Mouse (Mus musculus) heart, postnatal 0 days (tissue): ENCODE measurements around the gene Pola2. TPM values are rescaled to one million over a fixed set of nuclear protein-coding genes. Genes with fewer than 3 reads are reported as not detected.
A peak's percentile ranks its signal among the peaks of the same experiment; 100 is the strongest.

Experiments
- ATAC-seq: fragments of 200-750 bp; cut with Nextera tagmentation; 2 replicates; pipeline ENCODE4 v1.8.0; 2017; ENCODE audit warnings: low read depth, moderate number of reproducible peaks, moderate library complexity; ENCODE audit not compliant: insufficient read depth
- DNase-seq: peaks from one replicate; pipeline ENCODE4 v3.0.0-alpha.2; 2016; ENCODE audit warnings: low spot score
- H3K27ac ChIP-seq: fragments of 300-500 bp; sonication (generic); 2 replicates; pipeline ENCODE4 v1.5.1; 2014; ENCODE audit warnings: low read depth, mild to moderate bottlenecking
- H3K27me3 ChIP-seq: fragments of 300-500 bp; sonication (generic); 2 replicates; pipeline ENCODE4 v1.6.1; 2014; ENCODE audit warnings: low read length, mixed read lengths; ENCODE audit not compliant: control insufficient read depth, insufficient read depth
- H3K36me3 ChIP-seq: fragments of 300-500 bp; sonication (generic); replicated peaks from 2 replicates; pipeline ENCODE4 v1.6.1; 2014; ENCODE audit warnings: low read length, mixed read lengths; ENCODE audit not compliant: control insufficient read depth, insufficient read depth
- H3K4me1 ChIP-seq: fragments of 300-500 bp; sonication (generic); 2 replicates; pipeline ENCODE4 v1.6.1; 2014; ENCODE audit warnings: antibody characterized with exemption; ENCODE audit not compliant: control insufficient read depth, insufficient read depth
- H3K4me2 ChIP-seq: fragments of 300-500 bp; sonication (generic); 2 replicates; pipeline ENCODE4 v1.6.1; 2014; ENCODE audit warnings: low read depth, mild to moderate bottlenecking, low read length, moderate library complexity
- H3K4me3 ChIP-seq: fragments of 300-500 bp; sonication (generic); 2 replicates; pipeline ENCODE4 v1.5.1; 2014; ENCODE audit warnings: low read depth, low read length
- H3K9ac ChIP-seq: fragments of 300-500 bp; sonication (generic); replicated peaks from 2 replicates; pipeline ENCODE4 v1.6.1; 2014; ENCODE audit warnings: low read depth, low read length, mixed read lengths
- H3K9me3 ChIP-seq: fragments of 300-500 bp; sonication (generic); replicated peaks from 2 replicates; pipeline ENCODE4 v1.6.1; 2016; ENCODE audit warnings: low read length; ENCODE audit not compliant: control insufficient read depth
- CTCF ChIP-seq: IDR thresholded peaks from 2 replicates; pipeline ENCODE4 v1.5.1; 2016; ENCODE audit warnings: antibody characterized with exemption, control low read depth, low read depth
- EP300 ChIP-seq: IDR thresholded peaks from 2 replicates; pipeline ENCODE4 v1.6.1; 2016; ENCODE audit warnings: antibody characterized with exemption, low read depth
- WGBS: fragments of 180-500 bp; shearing (Covaris S2); extraction: QIAGEN DNeasy Blood & Tissue Kit; methylation state at CpG from one replicate; pipeline ENCODE4 v1.1.7; 2014; 5-methylcytosine and 5-hydroxymethylcytosine counted together
- polyA plus RNA-seq: library from polyadenylated mRNA; unstranded; fragments of >200 nt; fragmentation: Nextera tagmentation; extraction: Ambion mirVana; gene quantifications from 2 replicates; pipeline ENCODE4 v1.2.1, GENCODE M21; 2015
- total RNA-seq: library from RNA; depleted of rRNA; stranded (reverse); fragments of >200 nt; gene quantifications from 2 replicates; pipeline ENCODE4 v1.2.3, GENCODE M21; 2014; ENCODE audit warnings: low replicate concordance

Gene Pola2
- total and polyA plus RNA-seq, 2 experiments from 2014 or later: 34.1 to 44.7 TPM

- ATAC-seq (peak; percentile 97), DNase-seq (peak; percentile 99)
- Histone ChIP-seq H3K4me1 (peaks cover 25% of the 10 kb centered on the region), H3K9ac (peak overlapping the region; percentile 93), H3K36me3 (peaks cover 26% of the 10 kb centered on the region), H3K27ac (peak overlapping the region; percentile 88), H3K27me3 (no peaks in the 10 kb centered on the region), H3K9me3 (no peaks in the 10 kb centered on the region), H3K4me3 (peak overlapping the region; percentile 82), H3K4me2 (peak overlapping the region; percentile 82)
- under 1% methylated on average over 57 of the region's 59 CpGs for WGBS
- TF ChIP-seq EP300 (peak; percentile 44; the same call in 1 of the 2 replicates), CTCF (peak; percentile 34)
Observed at GRCm38 (mm10) chr19:5912103-5913006, 51.6 kb downstream of the Pola2 start.

- H3K27me3 ChIP-seq: no peaks in the 10 kb centered on the region
- peak overlapping the region; percentile 82 for H3K4me3 ChIP-seq
- DNase-seq (no peak), ATAC-seq (no peak)
- H3K9ac ChIP-seq: peak overlapping the region; percentile 93
- peaks cover 28% of the 10 kb centered on the region for H3K36me3 ChIP-seq
- peak overlapping the region; percentile 82 for H3K4me2 ChIP-seq
- TF ChIP-seq CTCF (no peak), EP300 (no peak)
- WGBS: 2% methylated on average over 14 of the region's 14 CpGs
- peaks cover 25% of the 10 kb centered on the region for H3K4me1 ChIP-seq
- peak overlapping the region; percentile 88 for H3K27ac ChIP-seq
- H3K9me3 ChIP-seq: no peaks in the 10 kb centered on the region
Observed at GRCm38 (mm10) chr19:5911430-5912102, 52.4 kb downstream of the Pola2 start.

GRCm38 (mm10) chr19:5910221-5910620, 53.8 kb downstream of the Pola2 start:
- H3K4me3 ChIP-seq: no peak overlapping the region
- H3K27me3 ChIP-seq: no peaks in the 10 kb centered on the region
- no peak for TF ChIP-seq EP300
- no peak for TF ChIP-seq CTCF
- no peaks in the 10 kb centered on the region for H3K9me3 ChIP-seq
- H3K4me2 ChIP-seq: peak overlapping the region; percentile 1; the same call in 1 of the 2 replicates
- H3K27ac ChIP-seq: peak overlapping the region; percentile 0; the same call in 1 of the 2 replicates
- ATAC-seq: no peak
- no peak for DNase-seq
- 47% methylated on average over 6 of the region's 6 CpGs for WGBS
- no peak overlapping the region for H3K9ac ChIP-seq
- peaks cover 30% of the 10 kb centered on the region for H3K36me3 ChIP-seq
- peaks cover 25% of the 10 kb centered on the region for H3K4me1 ChIP-seq

- Histone ChIP-seq H3K27me3 (no peaks in the 10 kb centered on the region), H3K36me3 (peaks cover 53% of the 10 kb centered on the region), H3K4me2 (no peak overlapping the region), H3K9me3 (no peaks in the 10 kb centered on the region), H3K27ac (no peak overlapping the region), H3K4me1 (peaks cover 18% of the 10 kb centered on the region), H3K4me3 (no peak overlapping the region), H3K9ac (no peak overlapping the region)
- 79% methylated on average over 3 of the region's 3 CpGs for WGBS
- no peak for TF ChIP-seq CTCF
- no peak for TF ChIP-seq EP300
- ATAC-seq (no peak), DNase-seq (no peak)
Observed at GRCm38 (mm10) chr19:5907275-5907674, 56.7 kb downstream of the Pola2 start.

- peak; percentile 92 for DNase-seq
- TF ChIP-seq CTCF: no peak
- no peak for TF ChIP-seq EP300
- Histone ChIP-seq H3K36me3 (peaks cover 19% of the 10 kb centered on the region), H3K4me1 (no peaks in the 10 kb centered on the region), H3K9ac (peak within 1 kb of the TSS; percentile 64), H3K27ac (peak within 1 kb of the TSS; percentile 28; the same call in 1 of the 2 replicates), H3K27me3 (no peaks in the 10 kb centered on the region), H3K4me3 (peak within 1 kb of the TSS; percentile 60), H3K4me2 (peak within 1 kb of the TSS; percentile 96), H3K9me3 (no peaks in the 10 kb centered on the region)
- 2% methylated on average over 36 of the region's 36 CpGs for WGBS
- ATAC-seq: peak; percentile 96
Observed at GRCm38 (mm10) chr19:5894002-5894678, 69.9 kb downstream of the Pola2 start, which contains the start of gene Tigd3. TSS of gene Tigd3 (minus strand) at chr19:5894149.
